Mouse (Mus musculus): ENCODE measurements around the gene 1700086D15Rik.

1700086D15Rik gene

GRCm38 (mm10) chr11:65135251-65135739, 24.4 kb downstream of the 1700086D15Rik start:
- peak; percentile 85 for ATAC-seq (ENCODE audit: low TSS enrichment)

GRCm38 (mm10) chr11:65133661-65134060, 26.0 kb downstream of the 1700086D15Rik start:
- ATAC-seq (ENCODE audit: low TSS enrichment) = peak; percentile 43; the same call in 1 of the 2 replicates

- ATAC-seq (ENCODE audit: low TSS enrichment) = no peak
Measured at GRCm38 (mm10) chr11:65129110-65129509, 30.6 kb downstream of the 1700086D15Rik start.

- ATAC-seq (ENCODE audit: low TSS enrichment) = no peak
Measured at GRCm38 (mm10) chr11:65128666-65129065, 31.0 kb downstream of the 1700086D15Rik start.

GRCm38 (mm10) chr11:65126566-65126965, 33.1 kb downstream of the 1700086D15Rik start:
- ATAC-seq (ENCODE audit: low TSS enrichment) = peak; percentile 73

GRCm38 (mm10) chr11:65124913-65125418, 34.7 kb downstream of the 1700086D15Rik start:
- ATAC-seq (ENCODE audit: low TSS enrichment) = peak; percentile 73

- no peak for ATAC-seq (ENCODE audit: low TSS enrichment)
Measured at GRCm38 (mm10) chr11:65120276-65120675, 39.4 kb downstream of the 1700086D15Rik start.

- no peak for ATAC-seq (ENCODE audit: low TSS enrichment)
Measured at GRCm38 (mm10) chr11:65115811-65116210, 43.9 kb downstream of the 1700086D15Rik start.

GRCm38 (mm10) chr11:65112086-65112485, 47.6 kb downstream of the 1700086D15Rik start:
- ATAC-seq (ENCODE audit: low TSS enrichment) = no peak

- no peak for ATAC-seq (ENCODE audit: low TSS enrichment)
Measured at GRCm38 (mm10) chr11:65111651-65112050, 48.0 kb downstream of the 1700086D15Rik start.

- no peak for ATAC-seq (ENCODE audit: low TSS enrichment)
Measured at GRCm38 (mm10) chr11:65110058-65110457, 49.6 kb downstream of the 1700086D15Rik start.

GRCm38 (mm10) chr11:65107734-65108171, 51.9 kb downstream of the 1700086D15Rik start:
- ATAC-seq (ENCODE audit: low TSS enrichment) = peak; percentile 64

- ATAC-seq (ENCODE audit: low TSS enrichment) = no peak
Measured at GRCm38 (mm10) chr11:65107151-65107550, 52.5 kb downstream of the 1700086D15Rik start.

GRCm38 (mm10) chr11:65104076-65104475, 55.6 kb downstream of the 1700086D15Rik start:
- ATAC-seq (ENCODE audit: low TSS enrichment) = no peak

Measured in frontal cortex, adult (tissue).